Mouse (Mus musculus) layer of hippocampus, adult 6 months (tissue): ENCODE data around the gene Eps15. TPM values are rescaled to one million over a fixed set of nuclear protein-coding genes. Genes with fewer than 3 reads are reported as not detected.

ENCODE experiments used
- long read RNA-seq, 2 experiments: library from polyadenylated mRNA; unstranded; transcript quantifications; one replicate each; pipeline ENCODE4 v2.0.0; 2019 to 2020
- polyA plus RNA-seq: library from polyadenylated mRNA; unstranded; fragments of <200 nt; fragmentation: Nextera tagmentation; gene quantifications from 2 replicates; pipeline ENCODE4 v1.2.3, GENCODE M21; 2021

The Eps15 gene
- polyA plus RNA-seq, result 38.0 and 52.1 TPM in 2 replicates
- long read RNA-seq, experiment 1, full-length matches to known transcripts, result 20 of 78 reads
- long read RNA-seq, experiment 1, partial matches to known transcripts, result 22 of 78 reads
- long read RNA-seq, experiment 1, other reads (novel, unspliced or antisense), result 36 of 78 reads
- long read RNA-seq, experiment 2, full-length matches to known transcripts, result 341 of 550 reads
- long read RNA-seq, experiment 2, partial matches to known transcripts, result 146 of 550 reads
- long read RNA-seq, experiment 2, other reads (novel, unspliced or antisense), result 63 of 550 reads

DNA sequence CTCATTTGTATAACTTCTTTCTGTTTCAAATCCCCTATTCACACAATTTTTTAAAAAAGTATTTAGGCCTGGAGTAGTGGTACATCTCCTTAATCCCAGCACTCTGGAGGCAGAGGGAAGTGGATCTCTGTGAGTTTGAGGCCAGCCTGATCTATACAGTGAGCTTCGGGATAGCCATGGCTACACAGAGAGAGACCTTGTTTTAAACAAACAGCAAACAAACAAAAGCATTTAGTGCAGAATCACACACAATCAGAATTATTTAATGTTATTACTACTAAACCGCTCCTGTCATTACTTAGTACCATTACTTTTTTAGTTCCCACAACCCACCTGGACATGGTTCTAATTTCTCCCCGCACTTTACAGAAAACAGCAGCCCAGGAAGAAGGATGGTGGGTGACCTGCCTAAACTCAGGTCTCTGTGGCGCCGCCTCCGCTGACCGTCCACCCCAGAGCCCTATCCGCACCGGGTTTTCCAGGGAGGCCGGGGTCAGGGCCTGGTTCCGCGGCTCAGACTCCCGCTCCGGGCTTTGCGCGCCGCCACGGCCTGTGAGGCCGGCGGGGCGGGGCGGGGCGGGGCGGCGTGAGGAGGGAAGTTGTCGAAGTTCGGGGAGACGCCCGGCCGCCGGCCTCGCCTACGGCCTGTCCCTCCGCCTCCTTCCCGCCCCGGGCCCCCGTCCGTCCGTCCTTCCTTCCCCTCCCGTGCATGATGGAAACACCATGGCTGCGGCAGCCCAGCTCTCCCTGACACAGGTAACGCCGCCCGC is at the start of gene Eps15:
Gene Eps15 (plus strand): TSS at position 580 of the 770 bp plus-strand sequence.

DNA sequence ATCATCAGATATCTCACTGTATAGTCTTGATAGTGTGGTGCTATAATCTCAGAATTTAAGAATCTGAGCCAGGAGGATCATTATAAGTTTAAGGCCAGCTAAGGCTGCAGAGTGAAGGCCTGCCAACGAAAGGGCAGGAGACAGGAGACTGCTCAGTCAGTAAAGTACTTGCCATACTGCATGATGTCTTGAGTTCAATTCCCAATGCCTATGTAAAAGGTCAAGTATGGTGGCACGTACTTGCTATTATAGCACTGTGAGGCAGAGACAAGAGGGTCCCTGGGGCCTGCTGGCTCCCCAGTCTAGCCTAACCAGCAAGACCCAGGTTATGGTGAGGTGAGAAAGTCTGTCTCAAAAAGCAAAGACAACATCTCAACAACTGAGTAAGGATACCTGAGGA is 45.9 kb upstream of the Eps15 start, which contains the start of gene Calr4:
Gene Calr4 (plus strand): TSS at position 301 of the 400 bp plus-strand sequence.

DNA sequence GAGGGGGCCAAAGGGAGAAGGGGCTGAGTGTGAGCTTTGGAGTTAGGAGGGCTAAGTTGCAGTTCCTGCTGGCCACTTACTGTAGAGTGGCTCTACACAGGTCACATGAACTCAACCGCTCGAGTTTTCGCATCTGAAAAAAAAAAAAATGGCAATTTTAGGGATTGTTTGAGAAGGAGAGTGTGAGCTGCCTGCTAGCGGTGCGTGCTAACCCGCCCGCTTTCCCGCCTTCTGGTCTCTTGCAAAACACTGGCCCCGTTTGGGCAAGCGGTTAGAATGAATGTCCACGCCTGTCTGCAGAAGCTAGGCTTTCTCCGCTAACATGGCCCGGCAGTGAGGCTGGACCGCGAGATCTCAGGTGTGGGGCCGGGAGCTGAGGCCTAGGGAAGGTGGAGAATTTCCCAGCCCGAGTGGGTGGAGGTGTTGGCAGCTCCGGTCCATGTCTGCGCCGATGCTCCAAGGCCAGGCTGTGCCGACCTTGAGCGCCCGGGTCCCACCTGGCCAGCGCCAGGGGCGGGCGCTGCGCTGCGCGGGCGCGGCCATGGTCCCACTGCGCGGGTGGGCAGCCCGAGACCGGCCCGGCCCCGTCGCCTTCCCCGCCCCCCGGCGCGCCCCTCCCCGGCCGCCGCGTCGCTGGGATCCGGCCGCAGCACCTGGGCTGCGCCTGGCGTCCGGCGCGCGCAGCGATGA is 126.6 kb downstream of the Eps15 start, which contains the start of gene Ttc39a:
Gene Ttc39a (plus strand): TSS at position 138 of the 690 bp plus-strand sequence.

Other genes starting within 250 kb of the Eps15 start
- gene Osbpl9, start 78.0 kb upstream of the Eps15 start, polyA plus RNA-seq, result 27.1 and 32.8 TPM in 2 replicates
- 0.59 and 0.60 TPM in 2 replicates for gene Calr4, start 45.8 kb upstream of the Eps15 start, polyA plus RNA-seq
- gene Ttc39a, start 126.4 kb downstream of the Eps15 start, polyA plus RNA-seq, result 1.0 and 1.6 TPM in 2 replicates
- gene Rnf11, start 204.5 kb downstream of the Eps15 start, polyA plus RNA-seq, result 13.8 and 14.6 TPM in 2 replicates